Mouse (Mus musculus): ENCODE data around the gene Ginm1. TPM values are rescaled to one million over a fixed set of nuclear protein-coding genes. Genes with fewer than 3 reads are reported as not detected.

Ginm1 gene
- polyA plus RNA-seq, 1 experiment, result 22.2 TPM

GRCm38 (mm10) chr10:7727011-7727410 is 65.6 kb downstream of the Ginm1 start:
- H3K79me2 ChIP-seq (ENCODE audit: control insufficient read depth, insufficient read depth), result peaks cover 59% of the 10 kb centered on the region
- no peaks in the 10 kb centered on the region for H3K27me3 ChIP-seq (ENCODE audit: control insufficient read depth, insufficient read depth, insufficient read length)
- no peaks in the 10 kb centered on the region for H3K36me3 ChIP-seq (ENCODE audit: control insufficient read depth, insufficient read depth)
- peak overlapping the region; percentile 78 for H3K4me3 ChIP-seq
- H3ac ChIP-seq (ENCODE audit: control insufficient read depth, insufficient read length), result no peak overlapping the region
- peak overlapping the region; percentile 81 for H3K4me2 ChIP-seq (ENCODE audit: low read depth)
- TF ChIP-seq TCF3 (IDR thresholded peaks at IDR 0.05; ENCODE audit: insufficient read length, low read depth), result no peak

GRCm38 (mm10) chr10:7726501-7726812 is 66.2 kb downstream of the Ginm1 start:
- no peak for TF ChIP-seq USF1 (IDR thresholded peaks at IDR 0.05; ENCODE audit: low read depth)
- no peak for TF ChIP-seq TCF12 (IDR thresholded peaks at IDR 0.05; ENCODE audit: insufficient read depth, poor library complexity, severe bottlenecking)
- TF ChIP-seq REST (IDR thresholded peaks at IDR 0.05; ENCODE audit: insufficient read depth, insufficient read length), result no peak
- no peak for TF ChIP-seq CEBPB (IDR thresholded peaks at IDR 0.05; ENCODE audit: insufficient read depth, poor library complexity, severe bottlenecking)
- TF ChIP-seq SRF (IDR thresholded peaks at IDR 0.05; ENCODE audit: control insufficient read depth, insufficient read length, low read depth), result no peak
- no peak for TF ChIP-seq POLR2A (IDR thresholded peaks at IDR 0.05; ENCODE audit: insufficient read length, low read depth)
- TF ChIP-seq POLR2AphosphoS2 (IDR thresholded peaks at IDR 0.05; ENCODE audit: insufficient read length, low read depth), result no peak
- TF ChIP-seq TCF3 (IDR thresholded peaks at IDR 0.05; ENCODE audit: insufficient read length, low read depth), result no peak
- TF ChIP-seq MYOG (IDR thresholded peaks at IDR 0.05; ENCODE audit: control insufficient read depth in 1 of 3, insufficient read depth in 1 of 3, insufficient read length in 2 of 3, low read depth in 2 of 3), result no peak
- no peak for TF ChIP-seq E2F4 (IDR thresholded peaks at IDR 0.05; ENCODE audit: insufficient read depth)
- no peak for TF ChIP-seq MYOD1 (IDR thresholded peaks at IDR 0.05; ENCODE audit: control insufficient read depth in 1 of 3, insufficient read length in 2 of 3, low read depth in 2 of 3)
- TF ChIP-seq MAX (IDR thresholded peaks at IDR 0.05; ENCODE audit: low read depth), result no peak
- H3ac ChIP-seq (ENCODE audit: control insufficient read depth, insufficient read length), result peak overlapping the region; percentile 12

GRCm38 (mm10) chr10:7725751-7726500 is 66.7 kb downstream of the Ginm1 start, which contains the start of gene Katna1:
TSS of gene Katna1 (plus strand) at chr10:7726000.
- TF ChIP-seq MYOG (IDR thresholded peaks at IDR 0.05; ENCODE audit: control insufficient read depth in 1 of 3, insufficient read depth in 1 of 3, insufficient read length in 2 of 3, low read depth in 2 of 3) (no peak), POLR2AphosphoS2 (IDR thresholded peaks at IDR 0.05; ENCODE audit: insufficient read length, low read depth) (peak; percentile 69), E2F4 (IDR thresholded peaks at IDR 0.05; ENCODE audit: insufficient read depth) (no peak), TCF12 (IDR thresholded peaks at IDR 0.05; ENCODE audit: insufficient read depth, poor library complexity, severe bottlenecking) (no peak), POLR2A (IDR thresholded peaks at IDR 0.05; ENCODE audit: insufficient read length, low read depth) (peak; percentile 75), TCF3 (IDR thresholded peaks at IDR 0.05; ENCODE audit: insufficient read length, low read depth) (no peak), MYOD1 (IDR thresholded peaks at IDR 0.05; ENCODE audit: control insufficient read depth in 1 of 3, insufficient read length in 2 of 3, low read depth in 2 of 3) (no peak), MAX (IDR thresholded peaks at IDR 0.05; ENCODE audit: low read depth) (no peak), SRF (IDR thresholded peaks at IDR 0.05; ENCODE audit: control insufficient read depth, insufficient read length, low read depth) (peak; percentile 34), USF1 (IDR thresholded peaks at IDR 0.05; ENCODE audit: low read depth) (no peak)
- H3K36me3 ChIP-seq (ENCODE audit: control insufficient read depth, insufficient read depth), result no peaks in the 10 kb centered on the region

More at GRCm38 (mm10) chr10:7726501-7726812, 66.2 kb downstream of the Ginm1 start:
- Histone ChIP-seq H3K79me2 (ENCODE audit: control insufficient read depth, insufficient read depth) (peaks cover 53% of the 10 kb centered on the region), H3K27me3 (ENCODE audit: control insufficient read depth, insufficient read depth, insufficient read length) (no peaks in the 10 kb centered on the region), H3K4me3 (peak overlapping the region; percentile 78), H3K36me3 (ENCODE audit: control insufficient read depth, insufficient read depth) (no peaks in the 10 kb centered on the region), H3K4me2 (ENCODE audit: low read depth) (peak overlapping the region; percentile 81)

More at GRCm38 (mm10) chr10:7725751-7726500, 66.7 kb downstream of the Ginm1 start, which contains the start of gene Katna1:
- Histone ChIP-seq H3K4me3 (peak within 1 kb of the TSS; percentile 78), H3ac (ENCODE audit: control insufficient read depth, insufficient read length) (peak within 1 kb of the TSS; percentile 12), H3K79me2 (ENCODE audit: control insufficient read depth, insufficient read depth) (peaks cover 48% of the 10 kb centered on the region), H3K4me2 (ENCODE audit: low read depth) (peak within 1 kb of the TSS; percentile 81), H3K27me3 (ENCODE audit: control insufficient read depth, insufficient read depth, insufficient read length) (no peaks in the 10 kb centered on the region)

Other genes starting within 250 kb of the Ginm1 start
- gene Lrp11, start 203.0 kb downstream of the Ginm1 start, polyA plus RNA-seq (2012; fragmentation: generic; extraction: Trizol), result 4.8 TPM
- 15.4 TPM for gene Nup43, start 125.3 kb downstream of the Ginm1 start, polyA plus RNA-seq (2012; fragmentation: generic; extraction: Trizol)
- 61.6 TPM for gene Pcmt1, start 111.7 kb downstream of the Ginm1 start, polyA plus RNA-seq (2012; fragmentation: generic; extraction: Trizol)
- gene Lats1, start 111.6 kb downstream of the Ginm1 start, polyA plus RNA-seq (2012; fragmentation: generic; extraction: Trizol), result 5.0 TPM
- 22.6 TPM for gene Katna1, start 66.8 kb downstream of the Ginm1 start, polyA plus RNA-seq (2012; fragmentation: generic; extraction: Trizol)
- gene Ppil4, start 67 bp upstream of the Ginm1 start, polyA plus RNA-seq (2012; fragmentation: generic; extraction: Trizol), result 4.2 TPM
- gene Zc3h12d, start 39.6 kb upstream of the Ginm1 start, polyA plus RNA-seq (2012; fragmentation: generic; extraction: Trizol), result not detected
- gene Tab2, start 163.4 kb upstream of the Ginm1 start, polyA plus RNA-seq (2012; fragmentation: generic; extraction: Trizol), result 34.0 TPM